Mouse (Mus musculus) naive thymus-derived CD4-positive, alpha-beta T cell, adult 2 months (primary cell): Measurements from ENCODE around the gene Gm49358.
A peak's percentile ranks its signal among the peaks of the same experiment; 100 is the strongest.

Experiments
- DNase-seq: peaks from one replicate; pipeline ENCODE4 v3.0.0-alpha.2; 2011; ENCODE audit warnings: low read depth

The Gm49358 gene

GRCm38 (mm10) chr10:86814292-86815131 is 50.7 kb downstream of the Gm49358 start:
- DNase-seq, result no peak

- DNase-seq, result no peak
Observed at GRCm38 (mm10) chr10:86815133-86815532, 51.4 kb downstream of the Gm49358 start.

GRCm38 (mm10) chr10:86819649-86820165 is 55.9 kb downstream of the Gm49358 start:
- no peak for DNase-seq

- no peak for DNase-seq
Observed at GRCm38 (mm10) chr10:86821014-86821413, 57.2 kb downstream of the Gm49358 start.

GRCm38 (mm10) chr10:86824093-86824492 is 60.3 kb downstream of the Gm49358 start:
- DNase-seq, result no peak

GRCm38 (mm10) chr10:86824871-86825270 is 61.1 kb downstream of the Gm49358 start:
- no peak for DNase-seq

- no peak for DNase-seq
Observed at GRCm38 (mm10) chr10:86825871-86826522, 62.2 kb downstream of the Gm49358 start.

- DNase-seq, result no peak
Observed at GRCm38 (mm10) chr10:86826929-86827328, 63.2 kb downstream of the Gm49358 start.

GRCm38 (mm10) chr10:86828221-86829135 is 64.7 kb downstream of the Gm49358 start:
- DNase-seq, result no peak

- peak; percentile 18 for DNase-seq
Observed at GRCm38 (mm10) chr10:86829515-86829914, 65.7 kb downstream of the Gm49358 start.

- DNase-seq, result no peak
Observed at GRCm38 (mm10) chr10:86836784-86837183, 73.0 kb downstream of the Gm49358 start.

GRCm38 (mm10) chr10:86838827-86839226 is 75.1 kb downstream of the Gm49358 start:
- DNase-seq, result no peak

GRCm38 (mm10) chr10:86842659-86843058 is 78.9 kb downstream of the Gm49358 start:
- no peak for DNase-seq

- no peak for DNase-seq
Observed at GRCm38 (mm10) chr10:86846926-86847467, 83.2 kb downstream of the Gm49358 start.

GRCm38 (mm10) chr10:86849087-86849486 is 85.3 kb downstream of the Gm49358 start:
- no peak for DNase-seq

GRCm38 (mm10) chr10:86849508-86849907 is 85.7 kb downstream of the Gm49358 start:
- no peak for DNase-seq

GRCm38 (mm10) chr10:86852160-86852559 is 88.4 kb downstream of the Gm49358 start:
- no peak for DNase-seq

- DNase-seq, result no peak
Observed at GRCm38 (mm10) chr10:86853433-86853832, 89.7 kb downstream of the Gm49358 start.

- DNase-seq, result no peak
Observed at GRCm38 (mm10) chr10:86860396-86860795, 96.6 kb downstream of the Gm49358 start.

GRCm38 (mm10) chr10:86862496-86862895 is 98.7 kb downstream of the Gm49358 start:
- no peak for DNase-seq

- no peak for DNase-seq
Observed at GRCm38 (mm10) chr10:86863429-86863828, 99.7 kb downstream of the Gm49358 start.

- no peak for DNase-seq
Observed at GRCm38 (mm10) chr10:86872121-86872520, 108.3 kb downstream of the Gm49358 start.
